Mouse (Mus musculus): ENCODE data around the gene Ubash3b. TPM values are rescaled to one million over a fixed set of nuclear protein-coding genes. Genes with fewer than 3 reads are reported as not detected.

The Ubash3b gene
- polyA plus RNA-seq, 1 experiment: 0.87 TPM

GRCm38 (mm10) chr9:41048216-41048615, 113.3 kb downstream of the Ubash3b start:
- Histone ChIP-seq H3K4me3 (ENCODE audit: insufficient read depth, low read depth, low read length) (no peak overlapping the region), H3K27ac (replicated peaks; ENCODE audit: low read depth, low read length) (no peak overlapping the region), H3K4me1 (ENCODE audit: control insufficient read depth, insufficient read depth, insufficient read length, low read length) (no peaks in the 10 kb centered on the region)

- Histone ChIP-seq H3K4me3 (ENCODE audit: insufficient read depth, low read depth, low read length) (no peak overlapping the region), H3K4me1 (ENCODE audit: control insufficient read depth, insufficient read depth, insufficient read length, low read length) (no peaks in the 10 kb centered on the region), H3K27ac (replicated peaks; ENCODE audit: low read depth, low read length) (no peak overlapping the region)
Observed at GRCm38 (mm10) chr9:41047654-41048053, 113.8 kb downstream of the Ubash3b start.

GRCm38 (mm10) chr9:41044626-41045025, 116.9 kb downstream of the Ubash3b start:
- Histone ChIP-seq H3K27ac (replicated peaks; ENCODE audit: low read depth, low read length) (no peak overlapping the region), H3K4me3 (ENCODE audit: insufficient read depth, low read depth, low read length) (no peak overlapping the region), H3K4me1 (ENCODE audit: control insufficient read depth, insufficient read depth, insufficient read length, low read length) (no peaks in the 10 kb centered on the region)

GRCm38 (mm10) chr9:41043641-41044040, 117.9 kb downstream of the Ubash3b start:
- Histone ChIP-seq H3K4me3 (ENCODE audit: insufficient read depth, low read depth, low read length) (no peak overlapping the region), H3K4me1 (ENCODE audit: control insufficient read depth, insufficient read depth, insufficient read length, low read length) (no peaks in the 10 kb centered on the region), H3K27ac (replicated peaks; ENCODE audit: low read depth, low read length) (no peak overlapping the region)

- Histone ChIP-seq H3K4me1 (ENCODE audit: control insufficient read depth, insufficient read depth, insufficient read length, low read length) (no peaks in the 10 kb centered on the region), H3K4me3 (ENCODE audit: insufficient read depth, low read depth, low read length) (no peak overlapping the region), H3K27ac (replicated peaks; ENCODE audit: low read depth, low read length) (no peak overlapping the region)
Observed at GRCm38 (mm10) chr9:41041404-41041803, 120.1 kb downstream of the Ubash3b start.

GRCm38 (mm10) chr9:41038150-41038664, 123.3 kb downstream of the Ubash3b start:
- Histone ChIP-seq H3K4me3 (ENCODE audit: insufficient read depth, low read depth, low read length) (no peak overlapping the region), H3K4me1 (ENCODE audit: control insufficient read depth, insufficient read depth, insufficient read length, low read length) (no peaks in the 10 kb centered on the region), H3K27ac (replicated peaks; ENCODE audit: low read depth, low read length) (no peak overlapping the region)

GRCm38 (mm10) chr9:41031590-41032489, 129.7 kb downstream of the Ubash3b start:
- H3K27ac ChIP-seq (replicated peaks; ENCODE audit: low read depth, low read length): no peak overlapping the region
- no peaks in the 10 kb centered on the region for H3K4me1 ChIP-seq (ENCODE audit: control insufficient read depth, insufficient read depth, insufficient read length, low read length)
- H3K4me3 ChIP-seq (ENCODE audit: insufficient read depth, low read depth, low read length): no peak overlapping the region

- Histone ChIP-seq H3K4me3 (ENCODE audit: insufficient read depth, low read depth, low read length) (no peak overlapping the region), H3K27ac (replicated peaks; ENCODE audit: low read depth, low read length) (no peak overlapping the region), H3K4me1 (ENCODE audit: control insufficient read depth, insufficient read depth, insufficient read length, low read length) (no peaks in the 10 kb centered on the region)
Observed at GRCm38 (mm10) chr9:41029827-41030226, 131.7 kb downstream of the Ubash3b start.

- H3K4me3 ChIP-seq (ENCODE audit: insufficient read depth, low read depth, low read length): no peak overlapping the region
- H3K4me1 ChIP-seq (ENCODE audit: control insufficient read depth, insufficient read depth, insufficient read length, low read length): no peaks in the 10 kb centered on the region
- H3K27ac ChIP-seq (replicated peaks; ENCODE audit: low read depth, low read length): no peak overlapping the region
Observed at GRCm38 (mm10) chr9:41028470-41028869, 133.0 kb downstream of the Ubash3b start.

GRCm38 (mm10) chr9:41021690-41022089, 139.8 kb downstream of the Ubash3b start:
- Histone ChIP-seq H3K27ac (replicated peaks; ENCODE audit: low read depth, low read length) (no peak overlapping the region), H3K4me1 (ENCODE audit: control insufficient read depth, insufficient read depth, insufficient read length, low read length) (no peaks in the 10 kb centered on the region), H3K4me3 (ENCODE audit: insufficient read depth, low read depth, low read length) (no peak overlapping the region)

- no peak overlapping the region for H3K4me3 ChIP-seq (ENCODE audit: insufficient read depth, low read depth, low read length)
- no peaks in the 10 kb centered on the region for H3K4me1 ChIP-seq (ENCODE audit: control insufficient read depth, insufficient read depth, insufficient read length, low read length)
- H3K27ac ChIP-seq (replicated peaks; ENCODE audit: low read depth, low read length): no peak overlapping the region
Observed at GRCm38 (mm10) chr9:41020486-41020885, 141.0 kb downstream of the Ubash3b start.

- no peaks in the 10 kb centered on the region for H3K4me1 ChIP-seq (ENCODE audit: control insufficient read depth, insufficient read depth, insufficient read length, low read length)
- H3K27ac ChIP-seq (replicated peaks; ENCODE audit: low read depth, low read length): no peak overlapping the region
- no peak overlapping the region for H3K4me3 ChIP-seq (ENCODE audit: insufficient read depth, low read depth, low read length)
Observed at GRCm38 (mm10) chr9:41014512-41014911, 147.0 kb downstream of the Ubash3b start.

GRCm38 (mm10) chr9:41012456-41012855, 149.0 kb downstream of the Ubash3b start:
- Histone ChIP-seq H3K4me1 (ENCODE audit: control insufficient read depth, insufficient read depth, insufficient read length, low read length) (no peaks in the 10 kb centered on the region), H3K27ac (replicated peaks; ENCODE audit: low read depth, low read length) (no peak overlapping the region), H3K4me3 (ENCODE audit: insufficient read depth, low read depth, low read length) (no peak overlapping the region)

- Histone ChIP-seq H3K27ac (replicated peaks; ENCODE audit: low read depth, low read length) (no peak overlapping the region), H3K4me1 (ENCODE audit: control insufficient read depth, insufficient read depth, insufficient read length, low read length) (no peaks in the 10 kb centered on the region), H3K4me3 (ENCODE audit: insufficient read depth, low read depth, low read length) (no peak overlapping the region)
Observed at GRCm38 (mm10) chr9:41011512-41012436, 149.7 kb downstream of the Ubash3b start.

- Histone ChIP-seq H3K27ac (replicated peaks; ENCODE audit: low read depth, low read length) (no peak overlapping the region), H3K4me1 (ENCODE audit: control insufficient read depth, insufficient read depth, insufficient read length, low read length) (no peaks in the 10 kb centered on the region), H3K4me3 (ENCODE audit: insufficient read depth, low read depth, low read length) (no peak overlapping the region)
Observed at GRCm38 (mm10) chr9:41007785-41008184, 153.7 kb downstream of the Ubash3b start.

Measured in brown adipose tissue, adult 24 weeks (tissue).